Mouse (Mus musculus) mammary gland, adult 2 months (tissue): Measurements from ENCODE around the gene Ssrp1. TPM values are rescaled to one million over a fixed set of nuclear protein-coding genes. Genes with fewer than 3 reads are reported as not detected.

Source experiments
- polyA plus RNA-seq: library from polyadenylated mRNA; depleted of rRNA; stranded (reverse); fragments of >200 nt; gene quantifications from 2 replicates; pipeline ENCODE4 v1.2.3, GENCODE M21; 2012; ENCODE audit warnings: low replicate concordance; rRNA removed

Ssrp1 gene
- polyA plus RNA-seq = 87.5 and 150 TPM in 2 replicates

DNA sequence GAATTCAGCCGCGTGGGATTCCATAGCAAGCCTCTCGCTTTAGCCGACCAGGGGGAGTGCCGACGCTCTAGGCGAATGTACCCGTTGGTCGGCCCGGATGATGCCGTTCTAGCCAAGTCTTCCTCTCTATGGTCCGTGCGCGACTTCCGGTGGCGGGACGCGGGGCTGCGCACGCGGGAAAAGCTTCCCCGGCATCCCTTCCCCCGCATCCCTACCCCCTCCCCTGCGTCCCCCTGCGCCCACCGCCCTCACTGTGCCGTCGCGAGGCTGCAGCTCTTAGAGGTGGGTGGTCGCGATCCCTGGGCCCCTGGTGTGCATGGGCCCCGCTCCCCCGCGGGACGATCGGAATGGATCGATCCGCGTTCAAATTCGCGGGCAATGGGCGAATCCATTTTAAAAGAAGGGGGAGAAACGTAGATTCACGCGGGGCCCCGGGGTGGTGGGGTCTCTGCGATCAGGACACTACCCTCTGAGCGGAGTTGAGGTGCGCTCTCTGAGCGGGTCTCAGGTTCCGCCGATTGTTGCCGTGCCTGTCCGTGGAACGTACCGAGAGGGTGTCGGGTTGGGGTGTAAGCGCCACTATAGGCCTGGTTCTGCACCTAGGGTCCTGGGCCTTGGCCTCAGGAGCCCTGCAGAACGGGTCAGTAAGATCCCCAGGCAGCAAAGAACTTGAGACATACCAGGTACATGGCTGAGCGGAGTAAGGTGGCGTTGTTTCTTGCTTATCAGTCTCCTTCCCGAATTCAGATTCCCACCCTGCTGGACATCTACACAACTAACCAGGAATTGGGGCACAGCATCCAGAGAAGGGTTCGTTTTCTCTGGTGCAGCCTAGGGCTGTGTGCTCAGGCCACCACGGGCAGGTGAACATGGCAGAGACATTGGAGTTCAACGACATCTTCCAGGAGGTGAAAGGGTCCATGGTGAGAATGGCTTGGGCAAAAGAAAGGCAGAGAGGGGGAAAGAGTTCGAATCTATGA is at the start of gene Ssrp1, which contains the start of gene P2rx3:
Gene Ssrp1 (plus strand): TSS at position 188 of the 980 bp plus-strand sequence.
Gene P2rx3 (minus strand): TSS at position 416 of the 980 bp plus-strand sequence.

DNA sequence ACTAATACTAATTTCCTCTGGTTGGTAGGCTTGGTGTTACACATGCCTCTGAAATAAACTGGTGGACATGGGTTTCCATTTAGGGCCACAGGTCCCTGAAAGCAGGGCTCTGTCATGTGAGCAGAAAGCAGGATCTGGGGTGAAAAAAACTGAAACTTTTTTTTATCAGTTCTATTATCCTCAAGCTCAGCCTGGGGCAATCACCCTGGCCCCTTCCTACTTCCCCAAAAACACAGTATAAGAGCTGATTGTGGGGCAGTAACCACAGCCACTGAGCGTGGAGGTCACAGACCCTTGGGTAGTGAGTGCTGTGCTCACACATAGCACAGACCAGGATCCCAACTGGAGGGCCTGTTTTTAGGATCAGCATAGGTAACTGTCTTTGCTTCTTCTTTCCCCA is 49.1 kb upstream of the Ssrp1 start, which contains the start of gene Prg3:
Gene Prg3 (plus strand): TSS at position 286 of the 400 bp plus-strand sequence.

DNA sequence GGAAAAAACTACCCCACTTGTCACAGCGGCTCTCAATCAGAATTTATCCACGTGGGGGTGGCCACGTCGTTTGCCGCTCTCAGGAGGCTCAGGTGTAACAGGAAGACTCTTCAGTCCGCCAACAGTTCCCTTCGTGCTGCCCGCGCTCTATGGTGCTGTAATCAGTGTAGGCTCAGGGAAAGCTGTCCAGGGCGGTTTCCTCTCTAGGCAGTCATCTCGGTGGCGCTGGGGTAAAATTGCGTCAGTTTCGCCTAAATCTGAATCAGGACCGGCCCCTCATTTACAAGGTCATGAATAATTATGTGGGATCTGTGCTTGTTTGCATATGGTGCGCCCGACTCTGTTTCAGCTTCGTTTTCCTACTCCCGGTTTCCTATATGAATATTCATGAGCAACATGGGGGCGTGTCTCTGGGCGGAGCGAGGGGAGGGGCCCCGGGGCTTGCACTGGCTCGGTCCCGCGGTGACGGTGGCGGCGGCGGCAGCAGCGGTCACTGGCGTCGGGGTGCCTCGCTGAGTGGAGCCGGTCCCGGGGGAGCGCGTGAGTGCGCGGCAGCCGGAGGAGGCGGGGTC is 10.6 kb downstream of the Ssrp1 start, which contains the start of gene Tnks1bp1:
Gene Tnks1bp1 (plus strand): TSS at position 427 of the 572 bp plus-strand sequence.

Other genes with a start within 250 kb of the Ssrp1 start
- gene Ube2l6, start 238.4 kb upstream of the Ssrp1 start, polyA plus RNA-seq = 26.8 and 39.4 TPM in 2 replicates
- gene Smtnl1, start 214.6 kb upstream of the Ssrp1 start, polyA plus RNA-seq = 8.6 TPM in 1 of 2 replicates, not detected in the other
- 22.0 and 45.6 TPM in 2 replicates for gene Timm10, start 210.2 kb upstream of the Ssrp1 start, polyA plus RNA-seq
- 51.6 and 66.7 TPM in 2 replicates for gene Slc43a1, start 198.4 kb upstream of the Ssrp1 start, polyA plus RNA-seq
- gene Rtn4rl2, start 150.5 kb upstream of the Ssrp1 start, polyA plus RNA-seq = 11.3 and 38.0 TPM in 2 replicates
- gene Slc43a3, start 100.7 kb upstream of the Ssrp1 start, polyA plus RNA-seq = 51.9 and 120 TPM in 2 replicates
- gene Prg2, start 56.8 kb upstream of the Ssrp1 start, polyA plus RNA-seq = 0.33 and 0.89 TPM in 2 replicates
- gene Prg3, start 49.0 kb upstream of the Ssrp1 start, polyA plus RNA-seq = 0.70 and 0.90 TPM in 2 replicates
- 0.49 and 1.2 TPM in 2 replicates for gene P2rx3, start 228 bp downstream of the Ssrp1 start, polyA plus RNA-seq
- gene Tnks1bp1, start 10.8 kb downstream of the Ssrp1 start, polyA plus RNA-seq = 113 and 200 TPM in 2 replicates
- 24.2 and 51.3 TPM in 2 replicates for gene Aplnr, start 99.0 kb downstream of the Ssrp1 start, polyA plus RNA-seq
- gene Lrrc55, start 160.0 kb downstream of the Ssrp1 start, polyA plus RNA-seq = 0.68 and 0.70 TPM in 2 replicates